Mouse (Mus musculus) forebrain, embryonic 15.5 days (tissue): ENCODE results near the gene Zbtb26. TPM values are rescaled to one million over a fixed set of nuclear protein-coding genes. Genes with fewer than 3 reads are reported as not detected.

ENCODE experiments used
- ATAC-seq: fragments of 200-750 bp; cut with Nextera tagmentation; replicated peaks from 2 replicates; pipeline ENCODE4 v1.8.0; 2017; ENCODE audit warnings: mild to moderate bottlenecking, moderate TSS enrichment, moderate library complexity
- H3K27ac ChIP-seq: fragments of 300-500 bp; sonication (generic); replicated peaks from 2 replicates; pipeline ENCODE4 v1.5.1; 2015; ENCODE audit warnings: mild to moderate bottlenecking, inconsistent platforms
- H3K27me3 ChIP-seq: fragments of 300-500 bp; sonication (generic); 2 replicates; pipeline ENCODE4 v1.6.1; 2015; ENCODE audit warnings: inconsistent platforms
- H3K36me3 ChIP-seq: fragments of 300-500 bp; sonication (generic); 2 replicates; pipeline ENCODE4 v1.6.1; 2015; ENCODE audit warnings: mild to moderate bottlenecking, inconsistent platforms
- H3K4me1 ChIP-seq: fragments of 300-500 bp; sonication (generic); 2 replicates; pipeline ENCODE4 v1.6.1; 2015; ENCODE audit warnings: inconsistent platforms
- H3K4me2 ChIP-seq: fragments of 300-500 bp; sonication (generic); replicated peaks from 2 replicates; pipeline ENCODE4 v1.6.1; 2015; ENCODE audit warnings: mild to moderate bottlenecking, inconsistent platforms
- H3K4me3 ChIP-seq: fragments of 300-500 bp; sonication (generic); 2 replicates; pipeline ENCODE4 v1.5.1; 2015; ENCODE audit warnings: mild to moderate bottlenecking, inconsistent platforms
- H3K9ac ChIP-seq: fragments of 300-500 bp; sonication (generic); replicated peaks from 2 replicates; pipeline ENCODE4 v1.6.1; 2015; ENCODE audit warnings: mild to moderate bottlenecking, inconsistent platforms
- H3K9me3 ChIP-seq: fragments of 300-500 bp; sonication (generic); 2 replicates; pipeline ENCODE4 v1.6.1; 2016; ENCODE audit warnings: inconsistent platforms
- WGBS: fragments of 180-500 bp; shearing (Covaris S2); methylation state at CpG from one replicate; pipeline ENCODE4 v1.1.7; 2015; ENCODE audit warnings: mixed read lengths; 5-methylcytosine and 5-hydroxymethylcytosine counted together
- polyA plus RNA-seq: library from polyadenylated mRNA; unstranded; fragments of >200 nt; fragmentation: Nextera tagmentation; extraction: Ambion mirVana; gene quantifications from 2 replicates; pipeline ENCODE4 v1.2.1, GENCODE M21; 2015

Zbtb26 gene
- polyA plus RNA-seq, 1 experiment from 2014 or later: 8.3 TPM

GRCm38 (mm10) chr2:37430593-37431464 lies 12.1 kb downstream of the Zbtb26 start:
- H3K9me3 ChIP-seq: no peaks in the 10 kb centered on the region
- under 1% methylated on average over 38 of the region's 38 CpGs for WGBS

DNA sequence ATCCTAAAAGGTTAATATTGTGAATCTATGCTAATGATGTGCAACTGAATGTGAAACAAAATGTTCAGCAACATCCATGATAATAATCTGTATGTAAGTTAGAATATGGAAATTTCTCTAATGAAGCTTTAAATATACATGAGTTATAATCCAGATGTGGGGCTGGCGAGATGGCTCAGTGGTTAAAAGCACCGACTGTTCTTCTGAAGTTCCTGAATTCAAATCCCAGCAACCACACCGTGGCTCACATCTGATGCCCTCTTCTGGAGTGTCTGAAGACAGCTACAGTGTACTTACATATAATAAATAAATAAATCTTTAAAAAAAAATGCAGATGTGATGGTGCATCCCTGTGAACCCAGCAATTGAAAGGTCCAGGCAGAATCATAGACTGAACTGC lies 19.3 kb downstream of the Zbtb26 start:
- no peak overlapping the region for H3K9ac ChIP-seq
- 53% methylated on average over 3 of the region's 3 CpGs for WGBS
- peaks cover 19% of the 10 kb centered on the region for H3K4me1 ChIP-seq
- no peak for ATAC-seq
- H3K4me2 ChIP-seq: no peak overlapping the region
- no peaks in the 10 kb centered on the region for H3K27me3 ChIP-seq
- H3K36me3 ChIP-seq: peaks cover 12% of the 10 kb centered on the region; the same call in 1 of the 2 replicates
- no peak overlapping the region for H3K27ac ChIP-seq
- H3K9me3 ChIP-seq: no peaks in the 10 kb centered on the region
- H3K4me3 ChIP-seq: no peak overlapping the region

More at GRCm38 (mm10) chr2:37430593-37431464, 12.1 kb downstream of the Zbtb26 start:
- peaks cover 24% of the 10 kb centered on the region for H3K36me3 ChIP-seq
- peak overlapping the region; percentile 78 for H3K9ac ChIP-seq
- H3K4me3 ChIP-seq: peak overlapping the region; percentile 67
- peak overlapping the region; percentile 98 for H3K27ac ChIP-seq
- peak; percentile 96 for ATAC-seq
- H3K4me2 ChIP-seq: peak overlapping the region; percentile 85
- no peaks in the 10 kb centered on the region for H3K27me3 ChIP-seq
- peaks cover 15% of the 10 kb centered on the region for H3K4me1 ChIP-seq

DNA sequence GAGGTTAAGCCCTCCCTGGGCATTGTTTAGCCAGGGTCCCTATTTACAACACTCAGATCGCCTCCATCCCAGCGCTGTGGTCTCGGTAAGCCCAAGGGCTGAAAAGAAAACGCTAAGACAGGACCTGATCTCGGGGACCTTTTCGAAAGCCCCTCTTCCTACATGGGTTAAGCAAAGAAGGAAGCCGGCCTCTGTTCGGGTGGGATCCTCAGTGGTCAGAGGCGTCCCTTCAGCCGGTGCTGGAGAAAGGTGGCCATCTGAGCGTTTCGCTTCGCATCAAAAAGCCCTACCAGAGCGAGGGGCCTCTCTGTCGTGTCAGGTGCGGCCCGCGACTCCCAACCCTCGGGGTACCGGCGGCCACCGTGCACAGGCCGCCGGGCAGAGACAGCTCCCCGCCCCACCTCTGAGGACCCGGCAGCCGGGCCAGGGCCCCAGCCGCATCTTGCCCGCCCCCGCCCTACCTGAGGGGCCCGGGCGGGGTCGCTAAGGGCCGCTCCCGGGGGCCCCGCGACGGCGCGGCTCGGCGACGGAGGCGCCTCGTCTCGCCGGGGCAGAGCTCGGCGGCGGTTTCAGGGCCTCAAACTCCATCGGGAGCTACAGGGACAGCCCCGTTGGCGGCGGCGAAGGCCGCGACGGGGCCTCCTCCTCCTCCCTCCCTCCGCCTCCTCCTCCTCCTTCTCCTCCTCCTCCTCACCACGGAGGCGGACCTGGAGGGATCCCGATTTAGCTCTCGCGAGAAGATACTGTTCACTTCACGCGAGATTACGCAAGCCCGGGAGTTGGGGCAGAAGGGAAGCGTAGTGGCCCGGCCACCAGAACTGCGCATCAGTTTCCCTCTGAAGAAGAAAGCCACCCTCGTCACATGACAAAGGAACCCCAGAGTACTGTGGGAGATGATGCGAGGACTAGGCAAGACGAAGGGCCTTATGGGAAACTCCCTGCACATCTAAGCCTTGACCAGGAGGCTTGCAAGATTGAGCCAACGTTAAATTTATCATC lies 20.3 kb downstream of the Zbtb26 start, which contains the start of gene Rc3h2:
Gene Rc3h2 (minus strand): TSS at position 598 of the 999 bp plus-strand sequence.
- Histone ChIP-seq H3K4me3 (peak within 1 kb of the TSS; percentile 66), H3K27me3 (no peaks in the 10 kb centered on the region), H3K9me3 (no peaks in the 10 kb centered on the region), H3K4me1 (peaks cover 19% of the 10 kb centered on the region), H3K4me2 (peak within 1 kb of the TSS; percentile 51), H3K36me3 (peaks cover 6% of the 10 kb centered on the region; the same call in 1 of the 2 replicates), H3K9ac (peak within 1 kb of the TSS; percentile 88), H3K27ac (peak within 1 kb of the TSS; percentile 93)
- WGBS: under 1% methylated on average over 69 of the region's 75 CpGs
- ATAC-seq: peak; percentile 99

DNA sequence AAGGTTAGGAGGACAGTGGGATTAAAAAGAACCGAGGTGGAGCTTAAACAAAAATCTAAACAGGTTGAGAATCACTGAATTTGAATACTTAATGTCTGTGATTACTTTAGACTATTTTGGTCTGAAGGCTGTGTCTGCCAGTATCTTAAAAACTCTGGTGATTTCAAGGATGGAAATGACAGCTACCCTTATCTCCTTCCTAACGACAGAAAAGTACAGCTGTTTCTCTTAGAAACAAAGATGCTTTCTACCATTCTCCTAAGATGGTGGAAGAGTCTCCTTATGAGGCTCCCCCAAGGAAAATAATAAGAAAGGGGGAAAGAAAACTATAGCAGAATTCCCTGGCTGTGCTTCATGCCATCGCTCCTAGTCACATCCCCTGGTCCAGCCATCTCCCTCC lies 21.0 kb downstream of the Zbtb26 start:
- H3K9me3 ChIP-seq: no peaks in the 10 kb centered on the region
- H3K9ac ChIP-seq: peak overlapping the region; percentile 88
- ATAC-seq: no peak
- H3K27ac ChIP-seq: peak overlapping the region; percentile 93
- H3K4me2 ChIP-seq: peak overlapping the region; percentile 51
- peaks cover 5% of the 10 kb centered on the region; the same call in 1 of the 2 replicates for H3K36me3 ChIP-seq
- 4% methylated on average over 3 of the region's 3 CpGs for WGBS
- H3K27me3 ChIP-seq: no peaks in the 10 kb centered on the region
- H3K4me3 ChIP-seq: peak overlapping the region; percentile 66
- peaks cover 19% of the 10 kb centered on the region for H3K4me1 ChIP-seq

DNA sequence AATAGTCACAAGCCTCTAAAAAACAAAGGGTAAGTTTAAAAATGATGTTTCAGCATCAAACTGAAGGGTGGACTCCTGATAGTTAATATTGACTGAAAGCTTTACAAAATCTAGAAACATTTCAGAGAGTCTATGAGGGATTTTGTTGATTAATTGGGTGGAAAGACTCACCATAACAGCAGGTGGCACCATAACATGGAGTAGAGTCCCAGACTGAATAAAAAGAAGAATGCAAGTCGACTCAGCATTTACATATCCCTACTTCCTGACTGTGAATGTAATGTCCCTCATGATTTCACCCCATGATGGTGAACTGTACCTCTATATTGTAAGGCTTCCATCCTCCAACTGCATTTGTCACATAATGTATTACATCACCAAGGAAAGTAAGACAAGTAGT lies 47.4 kb downstream of the Zbtb26 start:
- no peaks in the 10 kb centered on the region for H3K27me3 ChIP-seq
- H3K27ac ChIP-seq: no peak overlapping the region
- no peak overlapping the region for H3K4me2 ChIP-seq
- H3K36me3 ChIP-seq: peaks cover 46% of the 10 kb centered on the region
- WGBS: 50% methylated on average over 1 of the region's 1 CpGs
- no peak overlapping the region for H3K9ac ChIP-seq
- no peak for ATAC-seq
- H3K4me1 ChIP-seq: no peaks in the 10 kb centered on the region
- H3K4me3 ChIP-seq: no peak overlapping the region
- no peaks in the 10 kb centered on the region for H3K9me3 ChIP-seq

- no peak overlapping the region for H3K4me2 ChIP-seq
- H3K27me3 ChIP-seq: no peaks in the 10 kb centered on the region
- ATAC-seq: no peak
- H3K36me3 ChIP-seq: peaks cover 44% of the 10 kb centered on the region
- H3K4me1 ChIP-seq: no peaks in the 10 kb centered on the region
- H3K9ac ChIP-seq: no peak overlapping the region
- H3K4me3 ChIP-seq: no peak overlapping the region
- WGBS: 93% methylated on average over 9 of the region's 9 CpGs
- H3K27ac ChIP-seq: no peak overlapping the region
- H3K9me3 ChIP-seq: no peaks in the 10 kb centered on the region
Observed at GRCm38 (mm10) chr2:37382921-37383320, 60.0 kb downstream of the Zbtb26 start.

Other genes starting within 250 kb of the Zbtb26 start
- gene Olfr366, start 231.6 kb downstream of the Zbtb26 start, polyA plus RNA-seq: not detected in 2 replicates
- gene Olfr368, start 116.6 kb downstream of the Zbtb26 start, polyA plus RNA-seq: not detected in 2 replicates
- gene Pdcl, start 83.8 kb downstream of the Zbtb26 start, polyA plus RNA-seq: 70.5 and 73.1 TPM in 2 replicates
- 24.2 and 24.4 TPM in 2 replicates for gene Rc3h2, start 20.2 kb downstream of the Zbtb26 start, polyA plus RNA-seq
- 18.2 and 19.3 TPM in 2 replicates for gene Zbtb6, start within 50 bp of the Zbtb26 start, polyA plus RNA-seq
- gene Rabgap1, start 144 bp upstream of the Zbtb26 start, polyA plus RNA-seq: 61.6 and 65.0 TPM in 2 replicates
- gene Gpr21, start 73.2 kb upstream of the Zbtb26 start, polyA plus RNA-seq: 20.3 and 22.9 TPM in 2 replicates